Mouse (Mus musculus) hindbrain, postnatal 0 days (tissue): ENCODE measurements around the gene Lrfn2. TPM values are rescaled to one million over a fixed set of nuclear protein-coding genes. Genes with fewer than 3 reads are reported as not detected.

Experiments used
- ATAC-seq: fragments of 200-750 bp; cut with Nextera tagmentation; 2 replicates; pipeline ENCODE4 v1.8.0; 2017; ENCODE audit warnings: mild to moderate bottlenecking, moderate TSS enrichment, moderate library complexity
- DNase-seq: peaks from one replicate; pipeline ENCODE4 v3.0.0-alpha.2; 2015; ENCODE audit warnings: low spot score
- H3K27ac ChIP-seq: fragments of 300-500 bp; sonication (generic); 2 replicates; pipeline ENCODE4 v1.5.1; 2014; ENCODE audit warnings: mild to moderate bottlenecking
- H3K27me3 ChIP-seq: fragments of 300-500 bp; sonication (generic); 2 replicates; pipeline ENCODE4 v1.6.1; 2014; ENCODE audit warnings: low read length, mixed read lengths; ENCODE audit not compliant: insufficient read depth
- H3K36me3 ChIP-seq: fragments of 300-500 bp; sonication (generic); 2 replicates; pipeline ENCODE4 v1.6.1; 2014; ENCODE audit warnings: low read length, mixed read lengths; ENCODE audit not compliant: insufficient read depth
- H3K4me1 ChIP-seq: fragments of 300-500 bp; sonication (generic); 2 replicates; pipeline ENCODE4 v1.6.1; 2014; ENCODE audit warnings: antibody characterized with exemption, low read length, mixed read lengths; ENCODE audit not compliant: insufficient read depth
- H3K4me2 ChIP-seq: fragments of 300-500 bp; sonication (generic); 2 replicates; pipeline ENCODE4 v1.6.1; 2014; ENCODE audit warnings: low read depth, mild to moderate bottlenecking, low read length, moderate library complexity, mixed read lengths
- H3K4me3 ChIP-seq: fragments of 300-500 bp; sonication (generic); 2 replicates; pipeline ENCODE4 v1.5.1; 2014; ENCODE audit warnings: low read length
- H3K9ac ChIP-seq: fragments of 300-500 bp; sonication (generic); replicated peaks from 2 replicates; pipeline ENCODE4 v1.6.1; 2014; ENCODE audit warnings: mild to moderate bottlenecking, low read length, moderate library complexity, mixed read lengths
- H3K9me3 ChIP-seq: fragments of 300-500 bp; sonication (generic); 2 replicates; pipeline ENCODE4 v1.6.1; 2016; ENCODE audit warnings: low read length, mixed read lengths
- CTCF ChIP-seq: IDR thresholded peaks from 2 replicates; pipeline ENCODE4 v1.5.1; 2016; ENCODE audit warnings: antibody characterized with exemption, control low read depth, low read depth
- WGBS: fragments of 180-500 bp; shearing (Covaris S2); extraction: QIAGEN DNeasy Blood & Tissue Kit; methylation state at CpG from one replicate; pipeline ENCODE4 v1.1.7; 2014; 5-methylcytosine and 5-hydroxymethylcytosine counted together
- polyA plus RNA-seq: library from polyadenylated mRNA; unstranded; fragments of >200 nt; fragmentation: Nextera tagmentation; extraction: Ambion mirVana; gene quantifications from 2 replicates; pipeline ENCODE4 v1.2.1, GENCODE M21; 2015
- total RNA-seq: library from RNA; depleted of rRNA; stranded (reverse); fragments of >200 nt; gene quantifications from 2 replicates; pipeline ENCODE4 v1.2.3, GENCODE M21; 2014

Gene Lrfn2
- total and polyA plus RNA-seq, 2 experiments from 2014 or later: 11.9 to 28.3 TPM

DNA sequence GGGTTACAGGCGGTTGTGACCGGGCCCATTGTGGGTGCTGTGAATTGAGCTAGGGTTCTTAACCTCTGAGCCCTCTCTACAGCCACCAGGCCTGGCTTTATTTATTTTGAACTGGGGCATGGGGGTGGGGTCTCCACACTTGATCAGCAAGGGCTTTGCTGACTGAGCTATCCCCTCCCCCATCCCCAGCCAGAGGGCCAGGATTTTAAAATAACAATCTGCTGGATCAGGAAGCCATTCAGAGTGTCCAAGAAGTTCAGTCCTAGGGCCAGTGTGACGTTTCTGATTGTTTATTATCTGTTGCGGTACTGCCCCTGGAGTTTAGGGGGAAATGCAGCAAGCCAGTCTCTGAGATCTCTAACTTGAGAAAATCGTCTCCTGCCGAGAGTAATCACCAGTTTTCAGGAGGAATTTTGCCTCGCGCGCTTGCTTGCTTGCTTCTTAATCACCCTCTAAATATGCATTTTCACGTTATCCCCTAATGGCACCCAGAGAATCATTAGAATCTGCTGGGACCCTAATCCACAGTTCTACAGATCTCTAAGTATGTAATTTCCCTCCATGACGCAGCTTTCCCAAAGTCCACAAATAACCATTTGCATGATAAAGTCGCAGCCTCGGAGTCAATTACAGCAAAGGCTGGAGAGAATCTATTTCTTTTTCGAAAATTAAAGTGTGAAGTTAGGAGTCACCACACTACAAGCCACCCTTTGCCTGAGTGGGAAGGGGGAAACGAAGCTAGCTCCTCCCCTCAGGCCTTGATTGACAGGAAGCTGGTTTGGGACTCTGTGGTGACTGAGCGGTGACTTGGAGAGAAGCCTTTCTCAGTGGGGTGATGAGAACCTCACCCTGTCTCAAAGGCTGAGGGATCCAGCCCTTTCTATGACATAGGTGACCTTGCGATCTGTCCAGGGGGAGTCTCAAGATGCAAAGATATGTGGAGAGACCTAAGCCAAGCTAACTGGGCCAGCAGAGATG, 85.5 kb downstream of the Lrfn2 start:
- no peaks in the 10 kb centered on the region for H3K27me3 ChIP-seq
- no peak overlapping the region for H3K27ac ChIP-seq
- H3K4me1 ChIP-seq: no peaks in the 10 kb centered on the region
- H3K9ac ChIP-seq: no peak overlapping the region
- DNase-seq (peak; percentile 33), ATAC-seq (no peak)
- WGBS: 37% methylated on average over 17 of the region's 17 CpGs
- no peak overlapping the region for H3K4me3 ChIP-seq
- no peaks in the 10 kb centered on the region for H3K36me3 ChIP-seq
- H3K9me3 ChIP-seq: no peaks in the 10 kb centered on the region
- no peak for TF ChIP-seq CTCF
- no peak overlapping the region for H3K4me2 ChIP-seq

DNA sequence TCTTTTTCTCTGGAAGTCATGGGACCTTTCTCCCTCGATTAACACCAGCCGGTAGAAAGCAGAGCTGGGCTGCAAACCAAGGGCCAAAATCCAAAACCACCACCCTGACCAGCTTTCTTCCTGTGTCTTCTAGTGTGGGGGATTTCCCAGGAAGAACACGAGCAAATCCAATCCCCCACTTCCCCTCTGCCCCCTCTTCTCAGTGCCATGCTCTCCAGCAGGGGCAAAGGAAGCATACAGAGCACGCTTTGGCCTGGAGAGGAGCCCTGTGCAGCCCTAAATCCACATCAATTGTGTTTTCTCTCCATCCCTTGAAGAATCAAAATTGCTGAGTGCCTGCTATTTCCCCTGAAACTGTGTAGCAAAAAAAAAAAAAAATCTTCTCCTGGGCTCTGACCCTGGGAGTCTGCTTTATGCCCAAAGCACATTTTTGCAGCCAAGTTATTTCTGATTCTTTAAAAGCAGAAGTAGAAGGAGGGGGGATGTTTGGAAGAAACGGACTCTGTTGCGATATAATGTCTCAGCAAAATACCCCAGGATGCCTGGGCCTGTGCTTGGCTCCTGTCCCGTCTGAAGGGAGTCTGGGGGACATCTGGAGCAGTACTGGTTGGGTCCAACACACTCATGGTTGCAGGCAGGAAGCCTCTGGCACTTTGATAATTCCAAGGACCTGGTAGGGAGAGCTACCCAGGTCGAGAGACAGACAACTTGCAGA, 86.8 kb downstream of the Lrfn2 start:
- no peak for TF ChIP-seq CTCF
- no peak for DNase-seq
- no peak for ATAC-seq
- WGBS: 57% methylated on average over 8 of the region's 8 CpGs
- Histone ChIP-seq H3K4me2 (no peak overlapping the region), H3K9ac (no peak overlapping the region), H3K36me3 (no peaks in the 10 kb centered on the region), H3K27me3 (no peaks in the 10 kb centered on the region), H3K4me3 (no peak overlapping the region), H3K9me3 (no peaks in the 10 kb centered on the region), H3K27ac (no peak overlapping the region), H3K4me1 (no peaks in the 10 kb centered on the region)

- H3K36me3 ChIP-seq: no peaks in the 10 kb centered on the region
- H3K4me2 ChIP-seq: no peak overlapping the region
- no peak overlapping the region for H3K4me3 ChIP-seq
- H3K9ac ChIP-seq: no peak overlapping the region
- no peaks in the 10 kb centered on the region for H3K27me3 ChIP-seq
- TF ChIP-seq CTCF: no peak
- H3K27ac ChIP-seq: no peak overlapping the region
- DNase-seq: peak; percentile 58
- WGBS: 30% methylated on average over 11 of the region's 11 CpGs
- no peaks in the 10 kb centered on the region for H3K9me3 ChIP-seq
- peak; percentile 81 for ATAC-seq
- H3K4me1 ChIP-seq: peaks cover 14% of the 10 kb centered on the region
Observed at GRCm38 (mm10) chr17:49029556-49030268, 97.5 kb downstream of the Lrfn2 start.

GRCm38 (mm10) chr17:49030269-49030615, 98.1 kb downstream of the Lrfn2 start:
- Histone ChIP-seq H3K4me3 (no peak overlapping the region), H3K36me3 (no peaks in the 10 kb centered on the region), H3K4me2 (no peak overlapping the region), H3K9me3 (no peaks in the 10 kb centered on the region), H3K27ac (no peak overlapping the region), H3K9ac (no peak overlapping the region), H3K4me1 (peaks cover 14% of the 10 kb centered on the region), H3K27me3 (no peaks in the 10 kb centered on the region)
- no peak for TF ChIP-seq CTCF
- 65% methylated on average over 7 of the region's 7 CpGs for WGBS
- DNase-seq (no peak), ATAC-seq (peak; percentile 34)

DNA sequence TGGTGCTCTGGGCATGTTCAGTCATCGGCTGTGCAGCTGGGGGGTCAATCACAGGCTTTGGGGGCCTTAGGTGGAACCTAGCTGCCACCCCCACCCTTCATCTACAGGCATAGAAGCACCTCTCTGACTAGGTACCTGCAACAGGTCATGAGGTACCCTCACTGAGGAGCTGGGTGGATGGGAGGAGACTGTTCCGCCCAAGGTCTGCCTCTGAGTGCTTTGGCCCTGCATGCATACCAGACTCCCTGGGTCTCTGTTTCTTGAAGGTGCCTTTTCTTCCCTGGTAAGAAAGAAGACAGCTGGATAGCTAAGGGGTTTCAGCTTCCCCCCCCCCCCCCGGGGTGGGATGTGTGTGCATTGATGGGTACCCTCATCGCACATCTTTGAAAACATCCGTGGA, 98.7 kb downstream of the Lrfn2 start:
- Histone ChIP-seq H3K4me3 (no peak overlapping the region), H3K27me3 (no peaks in the 10 kb centered on the region), H3K9ac (no peak overlapping the region), H3K27ac (no peak overlapping the region), H3K36me3 (no peaks in the 10 kb centered on the region), H3K9me3 (no peaks in the 10 kb centered on the region), H3K4me2 (no peak overlapping the region), H3K4me1 (peaks cover 14% of the 10 kb centered on the region)
- ATAC-seq (no peak), DNase-seq (no peak)
- WGBS: 81% methylated on average over 5 of the region's 5 CpGs
- no peak for TF ChIP-seq CTCF

DNA sequence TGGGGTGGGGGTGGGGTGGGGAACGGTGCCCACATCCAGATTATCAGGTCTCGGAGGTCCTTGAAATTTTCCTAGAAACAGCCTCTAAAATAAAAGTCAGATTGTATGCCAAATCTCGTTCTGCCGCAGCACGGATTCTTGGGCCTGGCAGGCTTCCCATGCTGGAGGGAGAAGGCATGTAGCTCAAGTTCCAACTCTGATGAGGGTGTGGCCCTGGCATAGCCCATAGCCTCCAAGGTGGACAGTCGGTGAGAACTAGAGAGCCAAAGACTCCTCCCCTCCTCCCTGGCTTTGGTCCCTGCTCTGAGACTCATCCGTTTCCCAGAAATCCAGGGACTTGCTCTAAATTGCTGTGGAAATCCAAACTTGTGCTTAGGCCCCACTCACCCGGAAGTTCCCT, 99.6 kb downstream of the Lrfn2 start:
- H3K9ac ChIP-seq: no peak overlapping the region
- no peak for TF ChIP-seq CTCF
- H3K36me3 ChIP-seq: no peaks in the 10 kb centered on the region
- peaks cover 14% of the 10 kb centered on the region for H3K4me1 ChIP-seq
- H3K27me3 ChIP-seq: no peaks in the 10 kb centered on the region
- ATAC-seq (no peak), DNase-seq (peak; percentile 28)
- no peaks in the 10 kb centered on the region for H3K9me3 ChIP-seq
- no peak overlapping the region for H3K27ac ChIP-seq
- 43% methylated on average over 8 of the region's 8 CpGs for WGBS
- no peak overlapping the region for H3K4me3 ChIP-seq
- no peak overlapping the region for H3K4me2 ChIP-seq
